Mouse (Mus musculus): ENCODE measurements around the gene Rwdd2a. TPM values are rescaled to one million over a fixed set of nuclear protein-coding genes. Genes with fewer than 3 reads are reported as not detected.
A peak's percentile ranks its signal among the peaks of the same experiment; 100 is the strongest.

Rwdd2a gene
- total RNA-seq (2015; ENCODE audit: low replicate concordance) (3.8 TPM in 1 of 2 replicates, not detected in the other), total RNA-seq (2017; ENCODE audit: low replicate concordance) (not detected in 2 replicates)

DNA sequence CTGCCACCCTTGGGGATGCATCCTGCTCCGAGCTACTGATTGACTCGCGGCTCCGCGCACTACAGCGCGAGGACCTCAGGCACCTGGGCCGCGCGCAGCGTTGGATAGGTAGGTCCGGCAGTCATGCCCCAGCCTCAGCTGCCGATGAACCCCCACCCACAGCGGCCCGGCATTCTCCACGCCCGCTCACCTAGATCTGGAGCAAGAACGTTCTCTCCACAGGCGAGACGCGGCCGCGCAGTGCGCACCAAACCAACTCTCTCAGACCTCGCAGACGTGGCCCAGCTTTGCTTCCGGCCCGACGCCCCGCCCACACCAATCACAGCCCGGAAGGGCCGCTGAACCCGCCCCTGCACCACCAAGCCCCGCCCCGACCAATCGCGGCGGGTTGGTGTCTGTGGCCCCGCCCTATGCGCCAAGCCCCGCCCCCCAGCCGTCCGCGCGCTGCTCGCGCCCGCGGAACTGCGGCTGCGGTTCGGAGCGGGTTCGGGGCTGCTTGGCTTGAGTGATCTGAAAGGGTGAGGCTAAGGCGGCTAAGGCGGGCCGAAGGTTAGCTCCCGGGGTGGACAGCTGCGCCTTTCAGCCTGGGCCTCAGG lies at the start of gene Rwdd2a, which contains the start of gene Pgm3:
Rwdd2a (plus strand) TSS at position 452 of the 596 bp plus-strand sequence.
Pgm3 (minus strand) TSS at position 303 of the 596 bp plus-strand sequence.
- peak; percentile 95 for ATAC-seq (replicated peaks; ENCODE audit: low FRiP score, poor library complexity, severe bottlenecking)

DNA sequence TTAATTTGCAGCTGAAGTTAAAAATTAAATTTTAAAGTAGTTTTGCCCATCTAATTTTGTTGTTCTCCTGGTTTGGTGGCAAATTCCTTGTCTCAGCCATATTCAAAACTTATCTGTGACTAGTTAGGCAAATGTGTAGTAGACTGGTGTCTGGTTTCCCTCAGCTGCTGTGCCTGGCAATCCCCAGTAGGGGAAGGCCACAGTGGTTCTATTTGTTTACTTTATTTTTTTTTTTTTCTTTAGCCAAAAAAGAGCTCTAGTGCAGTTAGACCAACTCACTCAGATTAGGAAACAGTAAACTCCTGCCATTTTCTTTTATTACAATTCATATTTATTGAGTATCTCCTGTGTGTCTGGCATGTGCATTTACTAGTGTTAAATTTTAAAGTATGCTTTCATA lies 49.5 kb upstream of the Rwdd2a start:
- ATAC-seq (replicated peaks; ENCODE audit: low FRiP score, poor library complexity, severe bottlenecking): no peak

DNA sequence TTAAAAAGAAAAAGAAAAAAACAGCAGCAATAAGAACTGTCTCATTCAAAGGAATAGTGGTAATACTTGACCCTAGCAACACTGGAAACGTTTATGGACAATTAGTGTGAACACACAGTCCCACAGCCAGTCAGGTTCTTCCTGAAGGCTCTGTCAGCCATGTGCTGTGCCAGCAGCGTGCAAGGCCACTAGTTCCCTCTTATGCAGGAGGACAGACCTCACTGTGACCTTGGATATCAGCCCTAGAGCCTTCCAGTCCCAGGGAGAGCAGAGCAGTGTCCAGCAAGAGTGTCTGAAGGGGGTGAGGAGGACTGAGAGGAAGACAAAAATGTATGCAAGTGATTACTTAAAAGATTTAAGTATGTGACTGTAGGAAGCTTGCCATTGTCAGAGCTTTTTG lies 46.2 kb upstream of the Rwdd2a start:
- ATAC-seq (replicated peaks; ENCODE audit: low FRiP score, poor library complexity, severe bottlenecking): no peak

DNA sequence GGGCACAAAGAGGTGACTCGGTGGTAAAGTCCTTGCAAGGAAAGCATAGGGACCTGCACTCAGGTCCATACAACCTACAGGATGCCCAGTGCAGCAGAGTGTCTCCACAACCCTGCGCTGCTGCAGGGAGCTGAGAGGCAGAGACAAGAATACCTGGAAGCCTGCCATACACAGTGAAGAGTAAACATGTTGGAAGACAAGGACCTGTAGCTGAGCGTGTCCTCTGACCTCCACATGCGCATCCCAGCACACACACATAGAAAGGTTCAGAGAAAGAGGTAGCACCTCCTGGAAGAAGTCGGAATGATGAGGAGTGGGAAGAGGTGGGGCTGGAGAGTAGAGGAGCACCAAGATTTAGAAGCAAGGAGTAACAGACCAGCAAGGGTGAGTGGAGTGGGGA lies 37.7 kb upstream of the Rwdd2a start:
- ATAC-seq (replicated peaks; ENCODE audit: low FRiP score, poor library complexity, severe bottlenecking): no peak

- ATAC-seq (replicated peaks; ENCODE audit: low FRiP score, poor library complexity, severe bottlenecking): no peak
These were observed 28.3 kb upstream of the Rwdd2a start for GRCm38 (mm10) chr9:86543451-86543850.

- ATAC-seq (replicated peaks; ENCODE audit: low FRiP score, poor library complexity, severe bottlenecking): no peak
These were observed 27.2 kb upstream of the Rwdd2a start for GRCm38 (mm10) chr9:86544559-86544958.

GRCm38 (mm10) chr9:86549637-86550162 lies 22.1 kb upstream of the Rwdd2a start:
- ATAC-seq (replicated peaks; ENCODE audit: low FRiP score, poor library complexity, severe bottlenecking): no peak

GRCm38 (mm10) chr9:86550717-86551116 lies 21.1 kb upstream of the Rwdd2a start:
- ATAC-seq (replicated peaks; ENCODE audit: low FRiP score, poor library complexity, severe bottlenecking): no peak

DNA sequence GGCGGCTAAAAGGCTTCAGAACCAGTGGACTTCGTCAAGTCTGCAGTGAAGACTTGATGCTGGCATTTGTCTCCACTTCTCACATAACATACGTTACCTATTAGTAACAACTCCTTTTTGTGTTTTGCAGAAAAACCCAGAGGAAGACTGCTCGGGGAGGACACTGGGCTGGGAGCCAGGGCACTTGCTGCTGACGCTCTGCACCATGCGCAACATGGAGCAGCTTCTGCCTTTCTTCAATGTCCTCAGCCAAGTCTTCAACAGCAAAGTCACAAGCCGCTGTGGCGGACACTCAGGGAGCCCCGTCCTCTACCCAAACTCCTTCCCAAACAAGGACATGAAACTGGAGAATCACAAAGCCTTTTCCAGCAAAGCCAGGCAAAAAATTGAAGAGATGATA lies 17.9 kb upstream of the Rwdd2a start:
- ATAC-seq (replicated peaks; ENCODE audit: low FRiP score, poor library complexity, severe bottlenecking): no peak

DNA sequence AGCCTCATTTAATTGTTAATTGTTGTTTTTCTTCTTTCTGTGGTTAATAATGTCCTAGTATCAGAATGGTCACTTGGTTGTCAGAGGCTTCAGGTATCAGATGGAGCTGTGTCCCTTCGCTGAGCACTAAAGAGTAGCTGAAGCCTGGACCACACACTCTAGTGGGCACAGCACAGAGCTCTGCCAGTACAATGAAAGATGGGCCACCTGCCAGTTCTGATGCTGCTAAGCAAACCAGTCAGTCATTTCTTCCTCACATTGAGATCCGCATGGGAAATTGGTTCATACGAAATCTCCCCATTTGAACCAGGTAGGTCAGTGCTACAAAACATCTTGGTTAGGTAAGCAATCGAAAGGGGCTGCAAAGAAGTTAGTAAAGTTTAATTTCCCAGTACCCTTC lies 17.1 kb upstream of the Rwdd2a start:
- no peak for ATAC-seq (replicated peaks; ENCODE audit: low FRiP score, poor library complexity, severe bottlenecking)

- no peak for ATAC-seq (replicated peaks; ENCODE audit: low FRiP score, poor library complexity, severe bottlenecking)
These were observed 11.2 kb upstream of the Rwdd2a start for GRCm38 (mm10) chr9:86560543-86560942.

GRCm38 (mm10) chr9:86569314-86569910 lies 2.4 kb upstream of the Rwdd2a start:
- ATAC-seq (replicated peaks; ENCODE audit: low FRiP score, poor library complexity, severe bottlenecking): no peak

- no peak for ATAC-seq (replicated peaks; ENCODE audit: low FRiP score, poor library complexity, severe bottlenecking)
These were observed 1.4 kb upstream of the Rwdd2a start for GRCm38 (mm10) chr9:86570261-86570890.

DNA sequence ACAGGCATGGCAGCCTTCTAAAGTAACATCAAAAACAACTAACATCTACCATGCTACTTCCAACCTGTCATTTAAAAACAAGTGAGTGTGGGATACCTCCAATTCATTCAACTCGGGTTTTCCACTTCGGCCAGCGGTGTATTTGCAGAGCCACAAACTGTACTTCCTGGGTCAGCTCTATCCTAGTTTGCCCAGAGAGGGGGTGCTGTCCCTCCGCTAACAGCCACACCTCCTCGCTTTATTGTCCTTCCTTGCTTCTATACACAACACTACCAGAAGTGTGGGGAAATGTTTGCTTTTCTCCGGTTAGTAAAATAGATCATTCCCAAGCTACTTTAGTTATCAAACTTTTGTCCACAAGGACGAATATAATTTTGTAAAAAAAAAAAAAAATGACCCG lies 845 bp upstream of the Rwdd2a start:
- no peak for ATAC-seq (replicated peaks; ENCODE audit: low FRiP score, poor library complexity, severe bottlenecking)

GRCm38 (mm10) chr9:86572196-86572595 lies 405 bp downstream of the Rwdd2a start:
- ATAC-seq (replicated peaks; ENCODE audit: low FRiP score, poor library complexity, severe bottlenecking): peak; percentile 32; the same call in 1 of the 2 replicates

DNA sequence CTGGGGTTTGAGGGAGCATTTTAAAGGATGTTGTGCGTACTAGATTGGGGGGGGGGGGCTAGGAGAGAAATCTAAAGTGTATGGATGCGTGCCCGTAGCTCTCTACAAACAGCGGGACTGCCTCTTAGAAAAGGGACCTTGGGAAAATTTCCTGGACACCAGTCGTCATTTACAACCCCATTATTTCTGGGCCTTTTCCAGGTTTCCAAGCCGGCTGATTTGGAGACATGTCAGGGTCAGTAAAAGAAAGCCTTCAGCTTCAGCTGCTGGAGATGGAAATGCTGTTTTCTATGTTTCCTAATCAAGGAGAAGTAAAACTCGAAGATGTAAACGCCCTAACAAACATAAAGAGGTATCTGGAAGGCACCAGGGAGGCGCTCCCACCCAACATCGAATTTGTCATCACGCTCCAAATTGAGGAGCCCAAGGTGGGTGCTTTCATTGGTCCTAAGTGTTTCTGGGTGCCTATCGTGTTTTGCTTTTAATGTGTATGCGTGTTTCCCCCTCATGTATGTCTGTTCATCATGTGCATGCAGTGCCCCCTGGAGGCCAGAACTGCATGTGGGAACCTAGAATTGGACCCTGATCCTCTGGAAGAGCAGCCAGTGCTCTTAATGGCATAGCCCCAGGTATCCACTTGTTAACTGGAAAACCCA lies 973 bp downstream of the Rwdd2a start:
- ATAC-seq (replicated peaks; ENCODE audit: low FRiP score, poor library complexity, severe bottlenecking): 0 out of 2 replicates have a peak, but pooled peaks have one; percentile 50

- ATAC-seq (replicated peaks; ENCODE audit: low FRiP score, poor library complexity, severe bottlenecking): no peak
These were observed 2.0 kb downstream of the Rwdd2a start for GRCm38 (mm10) chr9:86573616-86574303.

DNA sequence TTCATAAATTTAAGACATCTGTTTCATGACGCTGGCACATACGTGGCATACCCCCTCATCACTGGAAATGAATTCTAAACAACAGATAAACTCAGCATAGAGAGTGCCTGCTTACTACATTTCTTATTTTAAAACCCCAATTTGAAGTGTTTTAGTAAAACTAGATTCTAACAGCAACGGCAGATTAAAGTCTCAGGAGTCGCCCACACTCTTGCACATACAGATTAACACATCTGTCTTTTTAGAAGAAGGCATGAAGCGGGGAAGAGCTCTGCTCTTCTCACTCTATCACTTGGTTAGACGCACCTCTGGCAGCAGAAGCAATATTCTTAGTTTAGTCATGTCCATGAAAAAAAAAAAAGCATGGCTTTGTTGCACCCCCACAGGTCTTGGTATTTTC lies 3.4 kb downstream of the Rwdd2a start:
- no peak for ATAC-seq (replicated peaks; ENCODE audit: low FRiP score, poor library complexity, severe bottlenecking)

- no peak for ATAC-seq (replicated peaks; ENCODE audit: low FRiP score, poor library complexity, severe bottlenecking)
These were observed 7.9 kb downstream of the Rwdd2a start for GRCm38 (mm10) chr9:86579657-86580056.

DNA sequence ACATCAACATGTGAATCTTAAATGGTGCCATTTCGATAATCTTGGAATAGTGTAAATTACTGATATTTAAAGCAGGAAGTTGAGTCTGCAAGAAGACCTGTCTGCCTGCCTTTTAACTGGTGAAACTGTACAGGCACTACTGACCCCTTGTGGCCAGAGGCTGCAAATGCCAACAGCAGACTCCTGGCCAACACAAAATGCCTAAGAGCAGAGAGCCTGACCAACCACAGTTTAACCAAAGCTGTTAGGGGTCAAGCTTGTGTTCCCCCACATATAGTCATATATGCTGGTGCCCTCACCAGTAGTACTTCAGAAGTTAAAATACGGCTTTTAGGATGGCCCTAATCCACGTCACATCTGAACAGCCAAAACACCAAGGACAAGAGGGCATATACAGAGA lies 11.9 kb downstream of the Rwdd2a start:
- peak; percentile 68; the same call in 1 of the 2 replicates for ATAC-seq (replicated peaks; ENCODE audit: low FRiP score, poor library complexity, severe bottlenecking)
